Mouse (Mus musculus): ENCODE results near the gene Vegfa.
"Not testable (repeated sequence)": the region's sequence is repeated elsewhere in the genome, so short reads cannot be mapped to it uniquely, and the experiment has no call there.

DNA sequence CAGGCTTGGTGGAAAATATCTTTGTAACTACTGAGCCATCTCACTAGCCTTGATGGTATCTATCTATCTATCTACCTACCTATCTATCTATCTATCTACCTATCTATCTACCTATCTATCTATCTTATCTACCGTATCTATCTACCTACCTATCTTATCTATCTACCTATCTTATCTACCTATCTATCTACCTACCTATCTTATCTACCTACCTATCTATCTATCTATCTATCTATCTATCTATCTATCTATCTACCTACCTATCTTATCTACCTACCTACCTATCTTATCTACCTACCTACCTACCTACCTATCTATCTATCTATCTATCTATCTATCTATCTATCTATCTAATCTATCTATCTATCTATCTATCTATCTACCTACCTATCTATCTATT, 49.0 kb downstream of the Vegfa start:
- not testable (repeated sequence) for TF ChIP-seq CTCF (IDR thresholded peaks at IDR 0.05; ENCODE audit: control insufficient read depth, insufficient read depth, insufficient read length); USF1 (IDR thresholded peaks at IDR 0.05; ENCODE audit: low read depth)
